ENCODE assay signal across 8 mouse cellular contexts in the genomic region with DNA sequence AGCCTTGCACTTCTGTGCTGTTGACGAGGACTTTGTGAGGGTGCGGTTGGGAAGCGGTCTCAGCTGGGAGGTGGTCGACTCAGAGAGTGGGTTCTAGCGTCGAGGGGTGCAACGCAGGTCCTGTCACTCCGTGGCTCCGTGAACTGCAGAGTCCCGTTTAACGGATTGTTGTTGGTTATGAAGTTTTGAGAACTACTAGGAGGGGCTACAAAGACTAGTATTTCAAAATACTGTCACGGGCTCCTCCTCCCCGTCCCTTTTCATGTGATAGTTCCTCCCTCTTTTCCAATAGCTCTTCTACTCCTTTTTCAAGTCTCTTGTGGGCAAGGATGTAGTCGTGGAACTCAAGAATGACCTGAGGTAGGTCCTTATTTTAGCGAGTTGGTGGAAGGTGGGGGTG. TPM values are rescaled to one million over a fixed set of nuclear protein-coding genes. Genes with fewer than 3 reads are reported as not detected.
DNase-seq lines count a peak whose midpoint lies in the region; ATAC-seq and TF ChIP-seq lines count a peak whose summit lies in the region.

No protein-coding gene starts in this region.

- H3K36me3 ChIP-seq in thymus, adult 2 months (ENCODE audit: control insufficient read depth, insufficient read depth, low read length): peaks cover 13% of the 10 kb centered on the region
- peaks cover 22% of the 10 kb centered on the region for H3K36me3 ChIP-seq in forebrain, embryonic 12.5 days (replicated peaks)
- H3K36me3 ChIP-seq in liver, embryonic 14.5 days (replicated peaks; ENCODE audit: control insufficient read depth, insufficient read depth, low read depth): peaks cover 22% of the 10 kb centered on the region
- peaks cover 6% of the 10 kb centered on the region; the same call in 1 of the 2 replicates for H3K36me3 ChIP-seq in stomach, postnatal 0 days (ENCODE audit: control insufficient read depth, insufficient read depth, low read length)

- ATAC-seq in forebrain, embryonic 12.5 days (ENCODE audit: low FRiP score): peak; percentile 24
- no peak; the same call in 1 of the 2 replicates for ATAC-seq in liver, embryonic 14.5 days (ENCODE audit: insufficient read depth)
- ATAC-seq in stomach, postnatal 0 days (ENCODE audit: low FRiP score, low TSS enrichment): peak; percentile 25
- ATAC-seq in activated CD4-positive, CD25-positive, alpha-beta regulatory T cell, adult 4 months: no peak

- DNase-seq in thymus, adult 2 months: no peak
- DNase-seq in thymus, postnatal 25 days: no peak
- no peak for DNase-seq in liver, embryonic 14.5 days (ENCODE audit: low read depth in 3 of 3, low spot score in 3 of 3)
- DNase-seq in stomach, postnatal 0 days (ENCODE audit: low spot score): no peak
- no peak for DNase-seq in cerebellum, adult 11-12 months
- no peak for DNase-seq in frontal cortex, postnatal 14 days (ENCODE audit: low spot score in 2 of 2)

- H3K9me3 ChIP-seq in forebrain, embryonic 12.5 days: no peaks in the 10 kb centered on the region
- H3K9me3 ChIP-seq in liver, embryonic 14.5 days (ENCODE audit: control insufficient read depth, low read length): no peaks in the 10 kb centered on the region
- no peaks in the 10 kb centered on the region for H3K9me3 ChIP-seq in stomach, postnatal 0 days (ENCODE audit: control insufficient read depth, low read length)

- no peak overlapping the region for H3K27ac ChIP-seq in thymus, adult 2 months (ENCODE audit: control insufficient read depth, insufficient read depth, low read length)
- peak overlapping the region; percentile 98 for H3K27ac ChIP-seq in forebrain, embryonic 12.5 days
- peak overlapping the region; percentile 90 for H3K27ac ChIP-seq in liver, embryonic 14.5 days
- peak overlapping the region; percentile 97 for H3K27ac ChIP-seq in stomach, postnatal 0 days (replicated peaks)

- H3K27me3 ChIP-seq in thymus, adult 2 months (ENCODE audit: control insufficient read depth, insufficient read depth, low read length): no peaks in the 10 kb centered on the region
- H3K27me3 ChIP-seq in forebrain, embryonic 12.5 days: no peaks in the 10 kb centered on the region
- no peaks in the 10 kb centered on the region for H3K27me3 ChIP-seq in liver, embryonic 14.5 days (ENCODE audit: control insufficient read depth, insufficient read depth, low read length)
- no peaks in the 10 kb centered on the region for H3K27me3 ChIP-seq in stomach, postnatal 0 days (ENCODE audit: control insufficient read depth, insufficient read depth, low read length)

- peaks cover 5% of the 10 kb centered on the region for H3K4me1 ChIP-seq in thymus, adult 2 months (replicated peaks; ENCODE audit: control insufficient read depth, insufficient read depth, low read length)
- peaks cover 28% of the 10 kb centered on the region for H3K4me1 ChIP-seq in forebrain, embryonic 12.5 days
- H3K4me1 ChIP-seq in liver, embryonic 14.5 days (replicated peaks; ENCODE audit: control insufficient read depth in 2 of 2, insufficient read depth in 2 of 2, low read length in 1 of 2): peaks cover 7 to 18% of the 10 kb centered on the region in 2 experiments; a peak in 3 of 4 replicates
- H3K4me1 ChIP-seq in stomach, postnatal 0 days (replicated peaks; ENCODE audit: control insufficient read depth, insufficient read depth): no peaks in the 10 kb centered on the region

- peak overlapping the region; percentile 90 for H3K9ac ChIP-seq in forebrain, embryonic 12.5 days
- H3K9ac ChIP-seq in liver, embryonic 14.5 days (replicated peaks): peak overlapping the region; percentile 95
- peak overlapping the region; percentile 82 for H3K9ac ChIP-seq in stomach, postnatal 0 days (ENCODE audit: low read length)

- no peak for TF ChIP-seq POLR2A in thymus, adult 2 months (IDR thresholded peaks at IDR 0.05; ENCODE audit: control insufficient read depth, extremely low read depth, insufficient read depth, low read length, poor library complexity)

- no peak for TF ChIP-seq EP300 in liver, embryonic 14.5 days (IDR thresholded peaks at IDR 0.05; ENCODE audit: low read depth)
- no peak for TF ChIP-seq EP300 in stomach, postnatal 0 days (optimal IDR thresholded peaks at IDR 0.05)

- TF ChIP-seq CTCF in thymus, adult 2 months (IDR thresholded peaks at IDR 0.05; ENCODE audit: borderline replicate concordance, control insufficient read depth, extremely low read depth, insufficient read depth, low read length, poor library complexity): no peak
- TF ChIP-seq CTCF in liver, embryonic 14.5 days (IDR thresholded peaks at IDR 0.05; ENCODE audit: low read depth): no peak
- TF ChIP-seq CTCF in stomach, postnatal 0 days (IDR thresholded peaks at IDR 0.05; ENCODE audit: low read depth): no peak

- peak overlapping the region; percentile 69 for H3K4me3 ChIP-seq in thymus, adult 2 months (ENCODE audit: control insufficient read depth, insufficient read depth, low read length)
- peak overlapping the region; percentile 90 for H3K4me3 ChIP-seq in forebrain, embryonic 12.5 days (replicated peaks)
- H3K4me3 ChIP-seq in liver, embryonic 14.5 days (ENCODE audit: insufficient read depth in 1 of 2, low read depth in 2 of 2, low read length in 2 of 2): peak overlapping the region; percentile 91 to 93
- H3K4me3 ChIP-seq in stomach, postnatal 0 days (ENCODE audit: low read depth, low read length): peak overlapping the region; percentile 77

- WGBS in thymus, adult 2 months: under 1% methylated on average over 15 of the region's 15 CpGs
- WGBS in forebrain, embryonic 12.5 days: under 1% methylated on average over 15 of the region's 15 CpGs
- under 1% methylated on average over 15 of the region's 15 CpGs for WGBS in liver, embryonic 14.5 days (ENCODE audit: insufficient replicate concordance)
- WGBS in stomach, postnatal 0 days: 0% methylated on average over 15 of the region's 15 CpGs

- H3K4me2 ChIP-seq in forebrain, embryonic 12.5 days: peak overlapping the region; percentile 88
- H3K4me2 ChIP-seq in liver, embryonic 14.5 days (ENCODE audit: low read depth): peak overlapping the region; percentile 95
- H3K4me2 ChIP-seq in stomach, postnatal 0 days (replicated peaks; ENCODE audit: low read depth): peak overlapping the region; percentile 91

RNA-seq across cellular contexts. Expression of gene Lsm2, which starts 0.7 kb away (rescaled TPM):
- polyA plus RNA-seq in thymus, adult 2 months (2012; rRNA removed): 207 and 265 TPM in 2 replicates
- polyA plus RNA-seq in forebrain, embryonic 12.5 days (2016; fragmentation: Nextera tagmentation; extraction: Ambion mirVana): 226 and 238 TPM in 2 replicates
- 81.5 and 121 TPM in 2 replicates for polyA plus RNA-seq in liver, embryonic 14.5 days (2012; rRNA removed)
- 122 and 132 TPM in 2 replicates for polyA plus RNA-seq in liver, embryonic 14.5 days (2014; fragmentation: Nextera tagmentation; extraction: Ambion mirVana)
- polyA plus RNA-seq in stomach, postnatal 0 days (2015; fragmentation: Nextera tagmentation; extraction: Ambion mirVana): 69.2 and 75.1 TPM in 2 replicates
- polyA plus RNA-seq in activated CD4-positive, CD25-positive, alpha-beta regulatory T cell, adult 4 months (2017; shearing (Covaris generic)): 10 to 100 TPM; 45.5 to 61.3 TPM

RNA-seq across cellular contexts. Expression of gene Hspa1l, which starts 9.8 kb away (rescaled TPM):
- polyA plus RNA-seq in thymus, adult 2 months (2012; rRNA removed): 0.06 and 0.28 TPM in 2 replicates
- 1.2 and 1.3 TPM in 2 replicates for polyA plus RNA-seq in forebrain, embryonic 12.5 days (2016; fragmentation: Nextera tagmentation; extraction: Ambion mirVana)
- 0.02 TPM in 1 of 2 replicates, not detected in the other for polyA plus RNA-seq in liver, embryonic 14.5 days (2012; rRNA removed)
- 0.19 and 0.25 TPM in 2 replicates for polyA plus RNA-seq in liver, embryonic 14.5 days (2014; fragmentation: Nextera tagmentation; extraction: Ambion mirVana)
- polyA plus RNA-seq in stomach, postnatal 0 days (2015; fragmentation: Nextera tagmentation; extraction: Ambion mirVana): 0.25 and 0.48 TPM in 2 replicates
- polyA plus RNA-seq in activated CD4-positive, CD25-positive, alpha-beta regulatory T cell, adult 4 months (2017; shearing (Covaris generic)): under 1 TPM in 1 of 2 experiments, not detected in 1; 0.46 TPM

RNA-seq across cellular contexts. Expression of gene Hspa1a, which starts 10.4 kb away (rescaled TPM):
- 10.0 and 12.2 TPM in 2 replicates for polyA plus RNA-seq in thymus, adult 2 months (2012; rRNA removed)
- polyA plus RNA-seq in forebrain, embryonic 12.5 days (2016; fragmentation: Nextera tagmentation; extraction: Ambion mirVana): 2.0 and 2.3 TPM in 2 replicates
- 0.90 and 2.5 TPM in 2 replicates for polyA plus RNA-seq in liver, embryonic 14.5 days (2012; rRNA removed)
- polyA plus RNA-seq in liver, embryonic 14.5 days (2014; fragmentation: Nextera tagmentation; extraction: Ambion mirVana): 0.38 and 0.41 TPM in 2 replicates
- 24.1 and 25.9 TPM in 2 replicates for polyA plus RNA-seq in stomach, postnatal 0 days (2015; fragmentation: Nextera tagmentation; extraction: Ambion mirVana)
- polyA plus RNA-seq in activated CD4-positive, CD25-positive, alpha-beta regulatory T cell, adult 4 months (2017; shearing (Covaris generic)): 1 to 10 TPM in 1 of 2 experiments, under 1 TPM in 1; 0.17 to 5.1 TPM

RNA-seq across cellular contexts. Expression of gene Gm20481, which starts 12.6 kb away (rescaled TPM):
- not detected in 2 replicates for polyA plus RNA-seq in thymus, adult 2 months (2012; rRNA removed)
- not detected in 2 replicates for polyA plus RNA-seq in forebrain, embryonic 12.5 days (2016; fragmentation: Nextera tagmentation; extraction: Ambion mirVana)
- not detected in 2 replicates for polyA plus RNA-seq in liver, embryonic 14.5 days (2012; rRNA removed)
- not detected in 2 replicates for polyA plus RNA-seq in liver, embryonic 14.5 days (2014; fragmentation: Nextera tagmentation; extraction: Ambion mirVana)
- polyA plus RNA-seq in stomach, postnatal 0 days (2015; fragmentation: Nextera tagmentation; extraction: Ambion mirVana): not detected in 2 replicates
- not detected for polyA plus RNA-seq in activated CD4-positive, CD25-positive, alpha-beta regulatory T cell, adult 4 months (2017; shearing (Covaris generic))

RNA-seq across cellular contexts. Expression of gene Vars, which starts 18.5 kb away (rescaled TPM):
- polyA plus RNA-seq in thymus, adult 2 months (2012; rRNA removed): 404 and 545 TPM in 2 replicates
- polyA plus RNA-seq in forebrain, embryonic 12.5 days (2016; fragmentation: Nextera tagmentation; extraction: Ambion mirVana): 158 and 159 TPM in 2 replicates
- polyA plus RNA-seq in liver, embryonic 14.5 days (2012; rRNA removed): 58.2 and 67.6 TPM in 2 replicates
- polyA plus RNA-seq in liver, embryonic 14.5 days (2014; fragmentation: Nextera tagmentation; extraction: Ambion mirVana): 61.7 and 77.3 TPM in 2 replicates
- 35.5 and 40.2 TPM in 2 replicates for polyA plus RNA-seq in stomach, postnatal 0 days (2015; fragmentation: Nextera tagmentation; extraction: Ambion mirVana)
- 10 to 100 TPM; 28.5 to 29.1 TPM for polyA plus RNA-seq in activated CD4-positive, CD25-positive, alpha-beta regulatory T cell, adult 4 months (2017; shearing (Covaris generic))

Comparison
In these comparisons a context has a peak if more than half of its experiments do, and no peak if none do; other contexts are left out.
1. ATAC-seq: peak in forebrain, embryonic 12.5 days (single experiment) and stomach, postnatal 0 days (single experiment); none in liver, embryonic 14.5 days (single experiment) and activated CD4-positive, CD25-positive, alpha-beta regulatory T cell, adult 4 months (single experiment).
2. Peak in every context shown above with its lines, with median percentiles within 50 percentile points of each other: H3K4me3 ChIP-seq, H3K4me2 ChIP-seq and H3K9ac ChIP-seq.